ENCODE assay signal across 8 mouse cellular contexts in genomic region chr3:95972251-95972872, GRCm38 (mm10). TPM values are rescaled to one million over a fixed set of nuclear protein-coding genes. Genes with fewer than 3 reads are reported as not detected.
A peak's percentile ranks its signal among the peaks of the same experiment; 100 is the strongest.
DNase-seq lines count a peak whose midpoint lies in the region; ATAC-seq and TF ChIP-seq lines count a peak whose summit lies in the region.

No protein-coding gene starts in this region.

- no peak for TF ChIP-seq CTCF in lung, postnatal 0 days (IDR thresholded peaks at IDR 0.05)

- 0 out of 2 replicates have a peak, but pooled peaks cover 3% of the 10 kb centered on the region for H3K27me3 ChIP-seq in lung, postnatal 0 days (replicated peaks; ENCODE audit: insufficient read depth, low read length)
- no peaks in the 10 kb centered on the region for H3K27me3 ChIP-seq in forebrain, embryonic 11.5 days (ENCODE audit: control insufficient read depth, insufficient read depth, low read length)
- H3K27me3 ChIP-seq in limb, embryonic 13.5 days, result 0 out of 2 replicates have a peak, but pooled peaks cover 6% of the 10 kb centered on the region

- no peak overlapping the region for H3K9ac ChIP-seq in lung, postnatal 0 days (replicated peaks; ENCODE audit: low read depth)
- peak overlapping the region; percentile 45; the same call in 1 of the 2 replicates for H3K9ac ChIP-seq in forebrain, embryonic 11.5 days (ENCODE audit: low read length)
- peak overlapping the region; percentile 60 for H3K9ac ChIP-seq in limb, embryonic 13.5 days

- H3K27ac ChIP-seq in lung, postnatal 0 days (ENCODE audit: low read length), result no peak overlapping the region
- peak overlapping the region; percentile 50 for H3K27ac ChIP-seq in forebrain, embryonic 11.5 days (ENCODE audit: low read depth, low read length)
- H3K27ac ChIP-seq in limb, embryonic 13.5 days, result peak overlapping the region; percentile 74; the same call in 1 of the 2 replicates

- no peak for ATAC-seq in lung, postnatal 0 days
- ATAC-seq in forebrain, embryonic 11.5 days (replicated peaks; ENCODE audit: low FRiP score), result no peak
- no peak for ATAC-seq in limb, embryonic 13.5 days (ENCODE audit: low FRiP score, low read depth)
- ATAC-seq in neutrophil, adult 5-6 weeks (ENCODE audit: extremely low read depth, insufficient number of reproducible peaks, low FRiP score, poor library complexity, severe bottlenecking), result peak; percentile 60

- DNase-seq in lung, postnatal 0 days (ENCODE audit: low spot score), result no peak
- DNase-seq in lung, postnatal 36 days, result no peak
- DNase-seq in forebrain, embryonic 11.5 days (ENCODE audit: low spot score), result no peak
- DNase-seq in left cerebral cortex, adult 11 months (ENCODE audit: low spot score), result no peak
- no peak for DNase-seq in layer of hippocampus, postnatal 36 days
- no peak for DNase-seq in c-Kit-positive CD71-positive TER-119-positive erythroid progenitor cells, embryonic 14.5 days (ENCODE audit: low spot score)

- 77% methylated on average over 12 of the region's 12 CpGs for WGBS in lung, postnatal 0 days
- WGBS in forebrain, embryonic 11.5 days, result 68% methylated on average over 12 of the region's 12 CpGs
- WGBS in limb, embryonic 13.5 days, result 74% methylated on average over 12 of the region's 12 CpGs

- peak overlapping the region; percentile 55 for H3K4me2 ChIP-seq in lung, postnatal 0 days (replicated peaks; ENCODE audit: low read depth, low read length)
- peak overlapping the region; percentile 47 for H3K4me2 ChIP-seq in forebrain, embryonic 11.5 days (ENCODE audit: low read depth, low read length, severe bottlenecking)
- H3K4me2 ChIP-seq in limb, embryonic 13.5 days (replicated peaks), result peak overlapping the region; percentile 67

- H3K9me3 ChIP-seq in lung, postnatal 0 days (ENCODE audit: low read length), result no peaks in the 10 kb centered on the region
- no peaks in the 10 kb centered on the region for H3K9me3 ChIP-seq in forebrain, embryonic 11.5 days (ENCODE audit: control insufficient read depth, low read length)
- H3K9me3 ChIP-seq in limb, embryonic 13.5 days, result no peaks in the 10 kb centered on the region

- peak overlapping the region; percentile 16; the same call in 1 of the 2 replicates for H3K4me3 ChIP-seq in lung, postnatal 0 days (ENCODE audit: low read depth, low read length)
- peak overlapping the region; percentile 5; the same call in 1 of the 2 replicates for H3K4me3 ChIP-seq in forebrain, embryonic 11.5 days (ENCODE audit: low read depth, low read length)
- peak overlapping the region; percentile 40 for H3K4me3 ChIP-seq in limb, embryonic 13.5 days

- H3K36me3 ChIP-seq in lung, postnatal 0 days (ENCODE audit: insufficient read depth, low read length), result no peaks in the 10 kb centered on the region
- H3K36me3 ChIP-seq in forebrain, embryonic 11.5 days (ENCODE audit: control insufficient read depth, insufficient read depth, low read length), result no peaks in the 10 kb centered on the region
- H3K36me3 ChIP-seq in limb, embryonic 13.5 days, result no peaks in the 10 kb centered on the region

- TF ChIP-seq EP300 in lung, postnatal 0 days (IDR thresholded peaks at IDR 0.05), result no peak

- 0 out of 2 replicates have a peak, but pooled peaks cover 4% of the 10 kb centered on the region for H3K4me1 ChIP-seq in lung, postnatal 0 days (ENCODE audit: insufficient read depth, low read depth, low read length)
- peaks cover 8% of the 10 kb centered on the region; the same call in 1 of the 2 replicates for H3K4me1 ChIP-seq in forebrain, embryonic 11.5 days (replicated peaks; ENCODE audit: control insufficient read depth, insufficient read depth, low read length)
- peaks cover 14% of the 10 kb centered on the region; the same call in 1 of the 2 replicates for H3K4me1 ChIP-seq in limb, embryonic 13.5 days

RNA-seq across cellular contexts. Expression of gene Plekho1, which starts 23.4 kb away (rescaled TPM):
- polyA plus RNA-seq in lung, postnatal 0 days (2015; fragmentation: Nextera tagmentation; extraction: Ambion mirVana), result 53.5 and 55.4 TPM in 2 replicates
- polyA plus RNA-seq in forebrain, embryonic 11.5 days (2014; fragmentation: Nextera tagmentation; extraction: Ambion mirVana), result 82.5 and 85.6 TPM in 2 replicates
- 58.3 and 60.0 TPM in 2 replicates for polyA plus RNA-seq in limb, embryonic 13.5 days (2015; fragmentation: Nextera tagmentation; extraction: Ambion mirVana)
- 153 and 166 TPM in 2 replicates for total RNA-seq in neutrophil, adult 5-6 weeks (2017)
- total RNA-seq in layer of hippocampus, postnatal 36 days (2021), result 10 to 100 TPM; 37.3 to 41.0 TPM

RNA-seq across cellular contexts. Expression of gene Anp32e, which starts 43.3 kb away (rescaled TPM):
- polyA plus RNA-seq in lung, postnatal 0 days (2015; fragmentation: Nextera tagmentation; extraction: Ambion mirVana), result 72.5 and 79.6 TPM in 2 replicates
- 157 and 167 TPM in 2 replicates for polyA plus RNA-seq in forebrain, embryonic 11.5 days (2014; fragmentation: Nextera tagmentation; extraction: Ambion mirVana)
- polyA plus RNA-seq in limb, embryonic 13.5 days (2015; fragmentation: Nextera tagmentation; extraction: Ambion mirVana), result 231 and 249 TPM in 2 replicates
- 82.9 and 114 TPM in 2 replicates for total RNA-seq in neutrophil, adult 5-6 weeks (2017)
- total RNA-seq in layer of hippocampus, postnatal 36 days (2021), result 10 to 100 TPM; 77.4 to 94.7 TPM
